Mouse (Mus musculus) spleen, postnatal 36 days (tissue): Measurements from ENCODE around the gene Adgre4.
A peak's percentile ranks its signal among the peaks of the same experiment; 100 is the strongest.
"Not testable (repeated sequence)": the region's sequence is repeated elsewhere in the genome, so short reads cannot be mapped to it uniquely, and the experiment has no call there.

Source experiments
- DNase-seq, 2 experiments: peaks; one replicate each; pipeline ENCODE4 v3.0.0; 2022; ENCODE audit warnings: low spot score in 2 of 2, mixed read lengths in 1 of 2

Adgre4 gene

GRCm38 (mm10) chr17:55749786-55750185, at the start of gene Adgre4:
TSS of gene Adgre4 (plus strand) at chr17:55749984.
- peak in 1 of 2 experiments; percentile 8 for DNase-seq

- peak; percentile 55 to 66 for DNase-seq
Measured at GRCm38 (mm10) chr17:55702161-55702820, 47.5 kb upstream of the Adgre4 start.

- no peak for DNase-seq
Measured at GRCm38 (mm10) chr17:55702865-55703264, 46.9 kb upstream of the Adgre4 start.

- DNase-seq = peak; percentile 92 to 93
Measured at GRCm38 (mm10) chr17:55711984-55712811, 37.6 kb upstream of the Adgre4 start, which contains the start of gene Pot1b. TSS of gene Pot1b (minus strand) at chr17:55712628.

GRCm38 (mm10) chr17:55721270-55721669, 28.5 kb upstream of the Adgre4 start:
- DNase-seq = no peak

- no peak for DNase-seq
Measured at GRCm38 (mm10) chr17:55722250-55722649, 27.5 kb upstream of the Adgre4 start.

GRCm38 (mm10) chr17:55726193-55726592, 23.6 kb upstream of the Adgre4 start:
- no peak for DNase-seq

GRCm38 (mm10) chr17:55736675-55737074, 13.1 kb upstream of the Adgre4 start:
- DNase-seq = peak in 1 of 2 experiments; percentile 20

GRCm38 (mm10) chr17:55751170-55751569, 1.4 kb downstream of the Adgre4 start:
- no peak for DNase-seq

- DNase-seq = peak in 1 of 2 experiments; percentile 2
Measured at GRCm38 (mm10) chr17:55813642-55814041, 63.9 kb downstream of the Adgre4 start.

GRCm38 (mm10) chr17:55816853-55817252, 67.1 kb downstream of the Adgre4 start:
- DNase-seq = no peak

- no peak for DNase-seq
Measured at GRCm38 (mm10) chr17:55821566-55821965, 71.8 kb downstream of the Adgre4 start.

- DNase-seq = no peak
Measured at GRCm38 (mm10) chr17:55843067-55843466, 93.3 kb downstream of the Adgre4 start.

- no peak for DNase-seq
Measured at GRCm38 (mm10) chr17:55877184-55877583, 127.4 kb downstream of the Adgre4 start.

- not testable (repeated sequence) for DNase-seq
Measured at GRCm38 (mm10) chr17:55878282-55878635, 128.5 kb downstream of the Adgre4 start.

GRCm38 (mm10) chr17:55878636-55879369, 129.0 kb downstream of the Adgre4 start, which contains the start of gene Zfp119a:
TSS of gene Zfp119a (minus strand) at chr17:55878930.
- DNase-seq = peak; percentile 73

GRCm38 (mm10) chr17:55883631-55884030, 133.8 kb downstream of the Adgre4 start:
- DNase-seq = no peak

- no peak for DNase-seq
Measured at GRCm38 (mm10) chr17:55884912-55885311, 135.1 kb downstream of the Adgre4 start.

GRCm38 (mm10) chr17:55892406-55892955, 142.7 kb downstream of the Adgre4 start:
- peak; percentile 4 to 9 for DNase-seq

- no peak for DNase-seq
Measured at GRCm38 (mm10) chr17:55903087-55903486, 153.3 kb downstream of the Adgre4 start.
